Mouse (Mus musculus) ovary, adult 18-20 months (tissue): ENCODE data around the gene Gm49721.
"Not testable (repeated sequence)": the region's sequence is repeated elsewhere in the genome, so short reads cannot be mapped to it uniquely, and the experiment has no call there.

ENCODE experiments used
- DNase-seq: peaks from one replicate; pipeline ENCODE4 v3.0.0; 2022; ENCODE audit warnings: low spot score, mixed read lengths

Gene Gm49721

GRCm38 (mm10) chr17:6978287-6979248 lies at the start of gene Gm49721:
TSS of gene Gm49721 (plus strand) at chr17:6978904.
- peak; percentile 63 for DNase-seq

GRCm38 (mm10) chr17:6931625-6932024 lies 47.1 kb upstream of the Gm49721 start:
- not testable (repeated sequence) for DNase-seq

- not testable (repeated sequence) for DNase-seq
Observed at GRCm38 (mm10) chr17:6942560-6942959, 36.1 kb upstream of the Gm49721 start.

GRCm38 (mm10) chr17:6947637-6947983 lies 31.1 kb upstream of the Gm49721 start:
- not testable (repeated sequence) for DNase-seq

- peak; percentile 85 for DNase-seq
Observed at GRCm38 (mm10) chr17:6947984-6948768, 30.5 kb upstream of the Gm49721 start, which contains the start of gene Rsph3b. TSS of gene Rsph3b (minus strand) at chr17:6948682.

GRCm38 (mm10) chr17:6948769-6949228 lies 29.9 kb upstream of the Gm49721 start:
- DNase-seq: not testable (repeated sequence)

GRCm38 (mm10) chr17:6958881-6959280 lies 19.8 kb upstream of the Gm49721 start:
- not testable (repeated sequence) for DNase-seq

- not testable (repeated sequence) for DNase-seq
Observed at GRCm38 (mm10) chr17:6959543-6960259, 19.0 kb upstream of the Gm49721 start.

- DNase-seq: not testable (repeated sequence)
Observed at GRCm38 (mm10) chr17:6960349-6960748, 18.4 kb upstream of the Gm49721 start.

- DNase-seq: not testable (repeated sequence)
Observed at GRCm38 (mm10) chr17:6960776-6961175, 17.9 kb upstream of the Gm49721 start, which contains the start of gene Tagap1. TSS of gene Tagap1 (minus strand) at chr17:6961156.

GRCm38 (mm10) chr17:6961181-6962000 lies 17.3 kb upstream of the Gm49721 start:
- not testable (repeated sequence) for DNase-seq

- DNase-seq: not testable (repeated sequence)
Observed at GRCm38 (mm10) chr17:6962339-6962738, 16.4 kb upstream of the Gm49721 start.

GRCm38 (mm10) chr17:6962936-6963335 lies 15.8 kb upstream of the Gm49721 start:
- DNase-seq: not testable (repeated sequence)

GRCm38 (mm10) chr17:6965364-6965763 lies 13.3 kb upstream of the Gm49721 start:
- DNase-seq: not testable (repeated sequence)

- DNase-seq: not testable (repeated sequence)
Observed at GRCm38 (mm10) chr17:6967673-6968072, 11.0 kb upstream of the Gm49721 start.

GRCm38 (mm10) chr17:6970334-6970733 lies 8.4 kb upstream of the Gm49721 start, which contains the start of gene Rnaset2b:
TSS of gene Rnaset2b (plus strand) at chr17:6970634.
- DNase-seq: not testable (repeated sequence)

GRCm38 (mm10) chr17:6971238-6971637 lies 7.5 kb upstream of the Gm49721 start:
- not testable (repeated sequence) for DNase-seq

GRCm38 (mm10) chr17:6972836-6973396 lies 5.8 kb upstream of the Gm49721 start:
- not testable (repeated sequence) for DNase-seq

- not testable (repeated sequence) for DNase-seq
Observed at GRCm38 (mm10) chr17:6974985-6975384, 3.7 kb upstream of the Gm49721 start.

- not testable (repeated sequence) for DNase-seq
Observed at GRCm38 (mm10) chr17:6979380-6979779, 676 bp downstream of the Gm49721 start.
